Mouse (Mus musculus): ENCODE measurements around the gene Brip1.

DNA sequence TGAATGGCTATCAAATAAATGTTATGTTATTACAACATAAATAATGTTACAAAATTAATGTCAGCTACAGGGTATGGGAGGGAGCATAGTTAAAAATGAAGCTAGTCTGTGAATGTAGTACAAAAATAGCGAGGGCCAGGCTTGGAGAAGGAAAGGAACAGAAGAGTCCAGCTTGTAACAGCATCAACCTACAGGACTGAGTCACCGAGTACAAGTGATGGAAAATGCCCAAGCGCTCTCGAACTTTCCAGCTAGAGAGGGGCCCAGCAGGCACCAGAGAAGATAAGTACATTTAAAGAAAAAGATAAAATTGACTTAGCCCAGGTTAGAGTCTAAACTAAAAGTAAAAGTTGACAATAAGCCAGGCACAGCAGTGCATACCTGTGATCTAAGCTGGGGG is 116.5 kb downstream of the Brip1 start:
- no peak for TF ChIP-seq CTCF (conservative IDR thresholded peaks at IDR 0.05; ENCODE audit: insufficient read depth, insufficient read length, low read depth, low read length)
- no peak for TF ChIP-seq POLR2A (IDR thresholded peaks at IDR 0.05; ENCODE audit: low read depth, low read length)
